Mouse (Mus musculus): ENCODE measurements around the gene Piwil4.
"Not testable (repeated sequence)": the region's sequence is repeated elsewhere in the genome, so short reads cannot be mapped to it uniquely, and the experiment has no call there.

Gene Piwil4

GRCm38 (mm10) chr9:14671965-14672364, 68.6 kb downstream of the Piwil4 start:
- DNase-seq (ENCODE audit: low spot score in 2 of 2), result not testable (repeated sequence)

DNA sequence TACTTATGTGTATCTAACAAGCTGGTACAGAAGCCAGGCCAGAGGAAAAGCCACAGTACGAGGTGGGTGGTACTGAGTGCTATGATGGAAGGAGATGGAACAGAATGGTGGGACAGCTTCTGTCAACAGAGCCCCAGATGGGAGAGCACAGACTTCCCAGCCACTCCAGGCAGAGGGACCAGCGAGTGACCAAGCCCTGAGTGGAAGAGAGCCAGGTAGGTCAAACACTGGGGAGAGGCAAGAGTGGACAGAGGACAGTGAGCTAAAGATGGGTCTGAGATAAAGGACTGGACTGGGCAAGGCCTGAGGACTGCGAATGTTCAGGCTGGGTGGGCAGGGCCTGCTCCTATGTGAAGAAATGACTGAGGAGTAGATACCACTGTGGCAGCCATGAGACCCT, 72.2 kb downstream of the Piwil4 start:
- no peak for DNase-seq (ENCODE audit: low spot score in 2 of 2)

DNA sequence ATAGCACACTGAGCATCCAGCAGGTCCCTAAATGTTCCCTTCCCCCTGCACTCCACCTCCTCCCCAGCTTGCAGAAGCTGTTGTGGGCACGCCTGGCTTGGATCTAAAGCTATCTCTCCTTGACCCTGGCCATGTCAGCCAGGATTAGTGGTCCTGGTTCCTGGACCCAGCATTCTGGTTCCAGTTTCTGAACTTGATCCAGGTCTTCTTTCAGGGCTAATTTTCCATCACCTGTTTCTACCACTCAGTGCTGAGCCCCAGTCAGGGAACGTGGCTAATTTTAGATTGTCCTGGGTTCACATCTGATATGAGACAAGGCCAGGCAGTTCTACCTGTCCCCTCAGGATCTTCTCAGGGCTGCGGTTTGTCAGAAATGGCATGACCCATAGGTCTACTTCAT, 74.5 kb downstream of the Piwil4 start:
- no peak for DNase-seq (ENCODE audit: low spot score in 2 of 2)

GRCm38 (mm10) chr9:14663591-14663990, 76.9 kb downstream of the Piwil4 start:
- no peak for DNase-seq (ENCODE audit: low spot score in 2 of 2)

GRCm38 (mm10) chr9:14662876-14663275, 77.7 kb downstream of the Piwil4 start:
- no peak for DNase-seq (ENCODE audit: low spot score in 2 of 2)

- DNase-seq (ENCODE audit: low spot score in 2 of 2), result no peak
These were observed 78.4 kb downstream of the Piwil4 start for GRCm38 (mm10) chr9:14662138-14662537.

DNA sequence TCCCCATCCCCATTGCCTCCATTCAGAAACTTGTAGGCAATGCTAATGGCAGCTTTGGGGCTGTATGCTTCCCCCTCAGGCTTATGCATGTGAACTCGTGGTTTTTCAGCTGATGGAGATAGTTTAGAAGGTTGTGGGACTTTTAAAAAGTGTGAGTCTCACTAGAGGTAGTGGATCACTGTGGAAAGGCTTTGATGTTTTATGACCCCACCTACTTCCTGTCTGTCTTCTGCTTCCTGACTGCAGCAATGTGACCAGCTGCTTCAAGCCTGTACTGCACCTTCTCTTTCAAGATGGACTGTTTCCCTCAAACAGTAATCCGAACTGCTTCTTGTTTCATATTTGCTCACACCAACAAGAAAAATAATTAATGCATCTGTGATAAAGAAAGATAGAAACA, 82.6 kb downstream of the Piwil4 start:
- DNase-seq (ENCODE audit: low spot score in 2 of 2), result no peak

- no peak for DNase-seq (ENCODE audit: low spot score in 2 of 2)
These were observed 86.5 kb downstream of the Piwil4 start for GRCm38 (mm10) chr9:14654010-14654409.

DNA sequence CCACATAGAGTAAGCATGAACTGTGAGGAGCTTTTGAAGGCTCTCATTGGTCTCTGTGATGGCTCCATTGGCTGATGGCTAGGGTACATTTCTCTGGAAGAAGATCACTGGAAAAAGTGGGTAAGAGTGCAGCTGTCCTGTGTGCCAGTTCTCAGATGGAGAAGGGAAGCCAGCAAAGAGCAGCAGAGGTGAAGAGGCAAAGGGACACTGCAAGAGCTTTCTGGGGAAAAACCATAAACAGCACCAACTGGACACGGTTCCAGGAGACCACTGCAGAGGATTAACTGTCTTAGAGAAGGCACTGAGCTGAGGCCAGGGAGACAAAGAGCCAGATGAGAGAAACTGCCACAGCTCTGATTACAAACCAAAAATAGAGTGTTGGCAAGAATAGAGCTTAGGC, 87.8 kb downstream of the Piwil4 start:
- DNase-seq (ENCODE audit: low spot score in 2 of 2), result no peak

DNA sequence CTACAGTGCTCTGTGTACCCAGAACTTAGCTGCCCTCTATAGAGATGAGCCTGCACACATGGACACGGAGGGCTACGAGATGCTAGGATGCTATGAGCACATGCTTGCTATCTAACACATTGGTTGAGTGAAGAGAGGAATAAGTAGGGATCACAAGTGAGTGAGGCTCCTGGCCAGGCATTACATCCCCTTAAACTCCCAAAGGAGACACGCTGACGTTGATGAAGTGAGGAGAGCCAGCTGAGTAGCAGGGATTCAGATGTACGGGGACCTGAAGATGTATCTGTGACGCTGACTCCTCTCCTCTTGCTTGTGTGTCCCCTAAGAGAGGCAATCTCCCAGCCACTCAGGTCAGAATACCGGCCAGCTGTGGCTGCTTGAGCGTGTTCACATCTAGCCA, 92.7 kb downstream of the Piwil4 start:
- no peak for DNase-seq (ENCODE audit: low spot score in 2 of 2)

- no peak for DNase-seq (ENCODE audit: low spot score in 2 of 2)
These were observed 93.9 kb downstream of the Piwil4 start for GRCm38 (mm10) chr9:14646641-14647040.
